ENCODE assay signal across 28 mouse cellular contexts in genomic region chr8:61502277-61502676, GRCm38 (mm10).
"Had no signal": no experiment of that assay in that cellular context is flagged by ENCODE, and none has a peak within 500 bp of the region (broad histone marks: within the 10 kb centered on the region; RNA-seq: fewer than 3 reads in every experiment).

No protein-coding gene starts in this region.

- H3K27me3 ChIP-seq: embryonic facial prominence, embryonic 12.5 days; embryonic facial prominence, embryonic 13.5 days; embryonic facial prominence, embryonic 15.5 days; forebrain, embryonic 12.5 days; forebrain, embryonic 13.5 days; forebrain, embryonic 15.5 days had no signal

- H3K27ac ChIP-seq: embryonic facial prominence, embryonic 10.5 days; embryonic facial prominence, embryonic 12.5 days; embryonic facial prominence, embryonic 13.5 days; embryonic facial prominence, embryonic 15.5 days; forebrain, embryonic 10.5 days; forebrain, embryonic 12.5 days; forebrain, embryonic 13.5 days; forebrain, embryonic 15.5 days; gastrocnemius, adult 2 months; heart, adult 2 months had no signal

- H3K4me2 ChIP-seq: embryonic facial prominence, embryonic 12.5 days; embryonic facial prominence, embryonic 13.5 days; embryonic facial prominence, embryonic 15.5 days; forebrain, embryonic 12.5 days; forebrain, embryonic 13.5 days; forebrain, embryonic 15.5 days had no signal

- H3K36me3 ChIP-seq: forebrain, embryonic 12.5 days had no signal

- H3K9ac ChIP-seq: embryonic facial prominence, embryonic 12.5 days; embryonic facial prominence, embryonic 13.5 days; embryonic facial prominence, embryonic 15.5 days; forebrain, embryonic 12.5 days; forebrain, embryonic 13.5 days; forebrain, embryonic 15.5 days; forebrain, postnatal 0 days had no signal

- H3K4me1 ChIP-seq: embryonic facial prominence, embryonic 10.5 days; embryonic facial prominence, embryonic 12.5 days; embryonic facial prominence, embryonic 13.5 days; embryonic facial prominence, embryonic 15.5 days; forebrain, embryonic 10.5 days; forebrain, embryonic 12.5 days; forebrain, embryonic 13.5 days; forebrain, embryonic 15.5 days had no signal

- DNase-seq: cerebellum, adult 2 months; cerebellum, adult 8-10 months; cerebellum, adult 9-10 months; cerebellum, adult 9-11 months; cerebellum, postnatal 10 days; cerebellum, postnatal 14 days; cerebellum, postnatal 25 days; embryo, embryonic 11 days; forebrain, postnatal 0 days; gastrocnemius, adult 2 months; gastrocnemius, postnatal 10 days; gastrocnemius, postnatal 14 days; gastrocnemius, postnatal 25 days; gastrocnemius, postnatal 36 days; heart, adult 11 months; heart, adult 18-20 months; heart, adult 2 months had no signal

- H3K9me3 ChIP-seq: embryonic facial prominence, embryonic 10.5 days; embryonic facial prominence, embryonic 12.5 days; embryonic facial prominence, embryonic 13.5 days; embryonic facial prominence, embryonic 15.5 days; forebrain, embryonic 10.5 days; forebrain, embryonic 12.5 days; forebrain, embryonic 13.5 days; forebrain, embryonic 15.5 days had no signal

- H3K4me3 ChIP-seq: embryonic facial prominence, embryonic 10.5 days; embryonic facial prominence, embryonic 12.5 days; embryonic facial prominence, embryonic 13.5 days; embryonic facial prominence, embryonic 15.5 days; erythroblast, embryonic 14.5 days; forebrain, embryonic 10.5 days; forebrain, embryonic 12.5 days; forebrain, embryonic 13.5 days; forebrain, embryonic 15.5 days; gastrocnemius, adult 2 months; heart, adult 2 months had no signal

- ATAC-seq: forebrain, embryonic 13.5 days; forebrain, embryonic 14.5 days; forebrain, embryonic 15.5 days; forebrain, embryonic 16.5 days; forebrain, postnatal 0 days had no signal
